Mouse (Mus musculus) thymus, postnatal 14 days (tissue): Measurements from ENCODE around the gene Flg2.

ENCODE experiments used
- DNase-seq: peaks from one replicate; pipeline ENCODE4 v3.0.0; 2021

Gene Flg2

DNA sequence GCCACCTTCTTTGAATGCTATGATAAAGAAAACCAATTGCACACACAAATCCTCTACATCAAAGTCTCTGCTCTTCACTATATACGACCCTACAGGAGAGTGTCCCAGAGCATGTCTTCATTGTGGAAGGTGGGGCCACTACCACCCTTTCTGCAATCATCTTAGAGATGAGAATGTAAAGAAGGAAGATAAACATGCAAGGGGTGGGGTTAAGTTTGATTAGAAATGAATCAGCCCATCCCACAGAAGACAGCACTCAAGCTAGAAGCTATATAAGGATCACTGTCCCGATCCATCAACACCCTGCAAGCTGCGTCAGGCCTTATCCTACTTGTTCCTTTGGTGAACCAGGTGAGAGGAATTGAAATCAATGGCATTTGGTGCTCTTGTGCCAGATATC lies at the start of gene Flg2:
Gene Flg2, plus strand, starts transcription at position 301 of the 400 bp plus-strand sequence.
- no peak for DNase-seq

DNA sequence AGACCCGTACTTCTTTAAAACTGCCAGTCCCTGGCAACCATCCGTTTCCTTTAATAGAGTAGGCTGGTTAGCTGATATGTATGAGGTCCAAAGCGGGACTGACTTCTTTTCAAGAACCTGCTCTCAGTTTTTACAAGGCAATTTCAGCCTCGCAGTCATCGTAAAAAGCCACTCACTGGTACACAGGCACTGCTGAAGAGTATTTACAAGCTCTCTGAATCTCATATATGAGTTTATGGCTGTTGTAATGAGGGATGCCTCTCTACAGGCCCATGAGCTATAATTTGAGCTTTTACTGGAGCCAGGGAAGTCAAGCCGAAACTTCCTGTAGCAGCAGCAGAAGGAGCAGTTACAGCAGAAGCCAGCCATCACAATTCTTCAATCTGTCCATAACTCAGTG lies 34.6 kb upstream of the Flg2 start:
- DNase-seq = no peak

- DNase-seq = no peak
Observed at GRCm38 (mm10) chr3:93162996-93163592, 34.0 kb upstream of the Flg2 start.

DNA sequence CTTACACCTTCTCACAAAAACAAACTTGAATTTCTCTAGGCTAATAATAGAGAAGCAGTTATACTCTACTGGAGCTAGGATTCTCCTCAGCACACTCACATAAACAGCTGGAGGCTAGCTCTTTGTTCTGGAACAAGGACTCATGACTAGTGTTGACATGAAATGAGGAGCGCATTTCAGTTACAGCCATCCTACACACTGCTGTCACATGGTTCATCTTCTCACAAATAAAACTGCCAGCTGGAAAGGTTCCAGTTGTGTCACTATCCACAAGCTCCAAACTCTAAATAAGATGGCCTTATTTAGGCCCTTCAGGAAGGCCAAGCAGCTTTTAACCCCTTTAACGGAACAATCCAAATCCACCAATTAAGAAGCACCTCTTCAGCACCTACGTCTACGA lies 16.2 kb upstream of the Flg2 start:
- no peak for DNase-seq

GRCm38 (mm10) chr3:93201955-93202354 lies 4.9 kb downstream of the Flg2 start:
- no peak for DNase-seq

DNA sequence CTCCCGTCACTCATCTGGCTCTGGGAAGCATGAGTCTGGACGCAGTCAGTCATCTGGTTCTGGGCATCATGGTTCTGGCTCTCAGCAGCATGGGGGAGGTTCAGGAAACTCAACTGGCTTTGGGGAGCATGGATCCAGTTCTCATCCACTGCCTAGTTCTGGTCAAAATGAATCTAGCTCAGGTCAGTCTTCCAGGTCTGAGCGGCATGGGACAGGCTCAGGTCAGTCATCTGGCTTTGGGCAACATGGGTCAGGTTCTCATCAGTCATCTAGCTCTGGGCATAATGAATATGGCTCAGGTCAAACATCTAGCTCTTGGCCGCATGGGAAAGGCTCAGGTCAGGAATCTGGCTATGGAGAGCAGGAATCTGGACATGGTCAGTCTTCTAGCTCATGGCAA lies 5.4 kb downstream of the Flg2 start:
- DNase-seq = no peak
